Mouse (Mus musculus) hindbrain, embryonic 11.5 days (tissue): Measurements from ENCODE around the gene Olfr521. TPM values are rescaled to one million over a fixed set of nuclear protein-coding genes. Genes with fewer than 3 reads are reported as not detected.
"Not testable (repeated sequence)": the region's sequence is repeated elsewhere in the genome, so short reads cannot be mapped to it uniquely, and the experiment has no call there.

Source experiments
- ATAC-seq: fragments of 200-750 bp; cut with Nextera tagmentation; 2 replicates; pipeline ENCODE4 v1.8.0; 2017; ENCODE audit warnings: mild to moderate bottlenecking, moderate TSS enrichment, moderate library complexity; ENCODE audit not compliant: low FRiP score
- DNase-seq: peaks from one replicate; pipeline ENCODE4 v3.0.0-alpha.2; 2015; ENCODE audit warnings: low spot score
- H3K27ac ChIP-seq: fragments of 300-500 bp; sonication (generic); 2 replicates; pipeline ENCODE4 v1.5.1; 2014; ENCODE audit warnings: mild to moderate bottlenecking, low read depth, low read length
- H3K27me3 ChIP-seq: fragments of 300-500 bp; sonication (generic); 2 replicates; pipeline ENCODE4 v1.6.1; 2014; ENCODE audit warnings: mild to moderate bottlenecking, low read length, moderate library complexity, mixed read lengths; ENCODE audit not compliant: control insufficient read depth, insufficient read depth
- H3K36me3 ChIP-seq: fragments of 300-500 bp; sonication (generic); 2 replicates; pipeline ENCODE4 v1.6.1; 2014; ENCODE audit warnings: mild to moderate bottlenecking, low read length, moderate library complexity, mixed read lengths; ENCODE audit not compliant: control insufficient read depth, insufficient read depth
- H3K4me1 ChIP-seq: fragments of 300-500 bp; sonication (generic); replicated peaks from 2 replicates; pipeline ENCODE4 v1.6.1; 2014; ENCODE audit warnings: low read length, mixed read lengths; ENCODE audit not compliant: control insufficient read depth, insufficient read depth
- H3K4me2 ChIP-seq: fragments of 300-500 bp; sonication (generic); replicated peaks from 2 replicates; pipeline ENCODE4 v1.6.1; 2014; ENCODE audit warnings: mild to moderate bottlenecking, low read depth, low read length
- H3K4me3 ChIP-seq: fragments of 300-500 bp; sonication (generic); 2 replicates; pipeline ENCODE4 v1.5.1; 2014; ENCODE audit warnings: low read depth, low read length
- H3K9ac ChIP-seq: fragments of 300-500 bp; sonication (generic); 2 replicates; pipeline ENCODE4 v1.6.1; 2014; ENCODE audit warnings: low read depth, low read length
- H3K9me3 ChIP-seq: fragments of 300-500 bp; sonication (generic); 2 replicates; pipeline ENCODE4 v1.6.1; 2016; ENCODE audit warnings: low read length; ENCODE audit not compliant: control insufficient read depth
- WGBS: fragments of 180-500 bp; shearing (Covaris S2); extraction: QIAGEN DNeasy Blood & Tissue Kit; methylation state at CpG from one replicate; pipeline ENCODE4 v1.1.7; 2014; 5-methylcytosine and 5-hydroxymethylcytosine counted together
- polyA plus RNA-seq: library from polyadenylated mRNA; unstranded; fragments of >200 nt; fragmentation: Nextera tagmentation; extraction: Ambion mirVana; gene quantifications from 2 replicates; pipeline ENCODE4 v1.2.1, GENCODE M21; 2014

Gene Olfr521
- not detected in 2 replicates for polyA plus RNA-seq

DNA sequence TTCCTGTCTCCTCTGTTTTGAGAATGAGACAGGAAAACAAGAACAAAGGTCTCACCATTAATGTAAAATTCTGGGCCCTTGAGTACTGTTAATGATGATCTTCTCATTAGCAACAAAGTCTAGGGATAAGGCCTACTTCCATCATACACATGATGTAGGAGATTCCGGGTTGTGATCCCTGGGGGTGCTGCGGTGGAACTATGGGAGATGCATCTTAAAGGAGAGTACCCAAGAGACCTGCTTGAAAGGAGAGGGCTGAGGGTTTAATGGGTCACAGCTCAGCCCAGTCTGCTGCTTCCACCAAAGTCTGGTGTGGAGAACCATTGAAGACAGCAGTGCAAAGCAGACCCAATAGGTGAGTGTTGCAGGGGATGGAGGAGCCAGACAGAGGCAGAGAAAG lies at the start of gene Olfr521:
TSS of gene Olfr521 (plus strand) at position 301 of the 400 bp plus-strand sequence.
- no peak within 1 kb of the TSS for H3K9ac ChIP-seq
- no peak within 1 kb of the TSS for H3K27ac ChIP-seq
- H3K4me3 ChIP-seq: no peak within 1 kb of the TSS
- no peaks in the 10 kb centered on the region for H3K27me3 ChIP-seq
- ATAC-seq (no peak), DNase-seq (no peak)
- no peaks in the 10 kb centered on the region for H3K36me3 ChIP-seq
- no peak within 1 kb of the TSS for H3K4me2 ChIP-seq
- H3K9me3 ChIP-seq: peaks cover 6% of the 10 kb centered on the region
- H3K4me1 ChIP-seq: no peaks in the 10 kb centered on the region
- 93% methylated on average over 2 of the region's 2 CpGs for WGBS

- H3K4me2 ChIP-seq: no peak overlapping the region
- no peak for DNase-seq
- no peaks in the 10 kb centered on the region for H3K9me3 ChIP-seq
- no peaks in the 10 kb centered on the region for H3K4me1 ChIP-seq
- H3K4me3 ChIP-seq: no peak overlapping the region
- no peaks in the 10 kb centered on the region for H3K27me3 ChIP-seq
- 89% methylated on average over 2 of the region's 2 CpGs for WGBS
- no peak overlapping the region for H3K27ac ChIP-seq
- H3K36me3 ChIP-seq: no peaks in the 10 kb centered on the region
- ATAC-seq: no peak
- H3K9ac ChIP-seq: no peak overlapping the region
These were observed 46.8 kb upstream of the Olfr521 start for GRCm38 (mm10) chr7:99716536-99716935.

DNA sequence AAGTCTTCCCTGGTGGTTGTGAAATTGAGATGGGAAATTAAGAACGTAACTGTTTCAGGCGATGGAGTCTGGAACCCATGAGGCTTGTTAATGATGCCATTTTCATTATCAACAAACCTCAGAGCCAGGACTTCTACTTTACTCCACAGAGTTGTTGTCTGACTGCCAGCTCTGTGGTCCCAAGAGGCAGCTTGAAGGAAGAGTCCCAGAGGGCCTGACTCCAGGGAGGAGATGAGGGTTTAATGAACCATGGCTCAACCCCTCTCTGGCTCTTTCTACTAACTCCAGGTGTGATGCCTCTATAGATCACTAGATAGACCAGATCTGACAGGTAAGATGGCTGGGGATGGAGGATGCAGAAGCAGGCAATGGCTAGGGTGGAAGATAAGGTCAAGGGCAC lies 33.3 kb upstream of the Olfr521 start, which contains the start of gene Olfr520:
TSS of gene Olfr520 (plus strand) at position 301 of the 400 bp plus-strand sequence.
- no peaks in the 10 kb centered on the region for H3K27me3 ChIP-seq
- no peak for DNase-seq
- no peak within 1 kb of the TSS for H3K27ac ChIP-seq
- H3K36me3 ChIP-seq: no peaks in the 10 kb centered on the region
- H3K4me1 ChIP-seq: no peaks in the 10 kb centered on the region
- no peak within 1 kb of the TSS for H3K4me3 ChIP-seq
- no peak within 1 kb of the TSS for H3K9ac ChIP-seq
- no peaks in the 10 kb centered on the region for H3K9me3 ChIP-seq
- WGBS: 95% methylated on average over 2 of the region's 2 CpGs
- no peak for ATAC-seq
- no peak within 1 kb of the TSS for H3K4me2 ChIP-seq

DNA sequence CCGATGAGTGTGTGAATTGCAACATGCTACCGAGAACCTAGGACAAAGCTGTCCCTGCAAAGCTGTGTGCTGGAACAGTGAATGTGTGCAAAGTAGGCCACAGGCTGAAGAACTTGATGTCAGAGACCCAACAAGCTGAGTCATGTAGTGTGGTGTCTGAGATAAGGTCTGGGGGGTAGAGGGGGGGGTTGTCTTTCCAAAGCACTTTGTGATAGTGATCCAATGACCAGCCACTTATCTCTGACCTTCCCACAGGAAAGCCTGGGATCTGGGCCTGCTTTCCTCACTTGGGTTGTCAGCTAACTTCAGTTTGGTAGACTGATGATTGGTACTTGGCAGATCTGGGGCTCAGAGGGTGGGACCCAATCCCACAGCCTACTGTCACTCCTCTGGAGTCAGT lies 28.7 kb upstream of the Olfr521 start:
- Histone ChIP-seq H3K9ac (no peak overlapping the region), H3K4me3 (no peak overlapping the region), H3K27ac (no peak overlapping the region), H3K9me3 (no peaks in the 10 kb centered on the region), H3K4me1 (no peaks in the 10 kb centered on the region), H3K27me3 (no peaks in the 10 kb centered on the region), H3K36me3 (no peaks in the 10 kb centered on the region), H3K4me2 (no peak overlapping the region)
- ATAC-seq (no peak), DNase-seq (no peak)
- 95% methylated on average over 2 of the region's 2 CpGs for WGBS

GRCm38 (mm10) chr7:99735491-99735890 lies 27.8 kb upstream of the Olfr521 start:
- H3K4me1 ChIP-seq, ATAC-seq, H3K9ac ChIP-seq, H3K27me3 ChIP-seq, H3K9me3 ChIP-seq, DNase-seq, H3K27ac ChIP-seq, H3K36me3 ChIP-seq, H3K4me3 ChIP-seq, H3K4me2 ChIP-seq: not testable (repeated sequence)
- 93% methylated on average over 9 of the region's 9 CpGs for WGBS

GRCm38 (mm10) chr7:99739276-99739675 lies 24.0 kb upstream of the Olfr521 start:
- no peaks in the 10 kb centered on the region for H3K27me3 ChIP-seq
- no peaks in the 10 kb centered on the region for H3K36me3 ChIP-seq
- no peaks in the 10 kb centered on the region for H3K9me3 ChIP-seq
- no peak for DNase-seq
- 60% methylated on average over 9 of the region's 9 CpGs for WGBS
- H3K27ac ChIP-seq: no peak overlapping the region
- H3K4me3 ChIP-seq: no peak overlapping the region
- H3K4me1 ChIP-seq: no peaks in the 10 kb centered on the region
- H3K4me2 ChIP-seq: no peak overlapping the region
- ATAC-seq: no peak
- H3K9ac ChIP-seq: no peak overlapping the region

- H3K4me3 ChIP-seq: no peak overlapping the region
- no peaks in the 10 kb centered on the region for H3K36me3 ChIP-seq
- no peak overlapping the region for H3K9ac ChIP-seq
- H3K27ac ChIP-seq: no peak overlapping the region
- no peak for ATAC-seq
- H3K4me2 ChIP-seq: no peak overlapping the region
- 85% methylated on average over 5 of the region's 5 CpGs for WGBS
- H3K27me3 ChIP-seq: no peaks in the 10 kb centered on the region
- no peaks in the 10 kb centered on the region for H3K4me1 ChIP-seq
- DNase-seq: no peak
- no peaks in the 10 kb centered on the region for H3K9me3 ChIP-seq
These were observed 18.1 kb downstream of the Olfr521 start for GRCm38 (mm10) chr7:99781385-99781784.

- no peaks in the 10 kb centered on the region for H3K36me3 ChIP-seq
- no peaks in the 10 kb centered on the region for H3K4me1 ChIP-seq
- no peak overlapping the region for H3K27ac ChIP-seq
- ATAC-seq (no peak), DNase-seq (no peak)
- WGBS: 75% methylated on average over 2 of the region's 2 CpGs
- H3K27me3 ChIP-seq: no peaks in the 10 kb centered on the region
- H3K9me3 ChIP-seq: no peaks in the 10 kb centered on the region
- no peak overlapping the region for H3K4me3 ChIP-seq
- H3K4me2 ChIP-seq: no peak overlapping the region
- no peak overlapping the region for H3K9ac ChIP-seq
These were observed 18.6 kb downstream of the Olfr521 start for GRCm38 (mm10) chr7:99781916-99782315.

GRCm38 (mm10) chr7:99783421-99783820 lies 20.1 kb downstream of the Olfr521 start:
- no peaks in the 10 kb centered on the region; the same call in 1 of the 2 replicates for H3K4me1 ChIP-seq
- no peaks in the 10 kb centered on the region for H3K9me3 ChIP-seq
- no peak overlapping the region for H3K27ac ChIP-seq
- no peak overlapping the region for H3K4me2 ChIP-seq
- WGBS: 83% methylated on average over 7 of the region's 7 CpGs
- ATAC-seq (no peak), DNase-seq (no peak)
- H3K4me3 ChIP-seq: no peak overlapping the region
- no peaks in the 10 kb centered on the region for H3K36me3 ChIP-seq
- no peak overlapping the region for H3K9ac ChIP-seq
- no peaks in the 10 kb centered on the region for H3K27me3 ChIP-seq
